Mouse (Mus musculus): Measurements from ENCODE around the gene Plce1. TPM values are rescaled to one million over a fixed set of nuclear protein-coding genes. Genes with fewer than 3 reads are reported as not detected.
A peak's percentile ranks its signal among the peaks of the same experiment; 100 is the strongest.

Gene Plce1
- total RNA-seq (2012; rRNA removed) (not detected in 2 replicates), polyA plus RNA-seq (2012; ENCODE audit: insufficient read depth in 1 of 2, insufficient read length in 2 of 2, low read depth in 1 of 2, low replicate concordance in 2 of 2, missing spikeins in 1 of 2) (not detected)

GRCm38 (mm10) chr19:38480731-38481621 is at the start of gene Plce1:
Gene Plce1, plus strand, starts transcription at chr19:38481109.
- no peak within 1 kb of the TSS for H3K9ac ChIP-seq (ENCODE audit: control insufficient read depth, low read depth, low read length, poor library complexity, severe bottlenecking)
- H3K36me3 ChIP-seq (ENCODE audit: control insufficient read depth in 1 of 2, insufficient read depth in 2 of 2, low read length in 2 of 2): no peaks in the 10 kb centered on the region
- no peaks in the 10 kb centered on the region for H3K27me3 ChIP-seq (ENCODE audit: control insufficient read depth in 1 of 2, insufficient read depth in 2 of 2, low read length in 2 of 2)
- no peak for DNase-seq (ENCODE audit: low read depth, low spot score)
- TF ChIP-seq RCOR1 (IDR thresholded peaks at IDR 0.05; ENCODE audit: low read depth, low read length) (no peak), TCF12 (IDR thresholded peaks at IDR 0.05; ENCODE audit: low read depth, low read length) (no peak), ZMIZ1 (IDR thresholded peaks at IDR 0.05; ENCODE audit: low read depth, low read length) (no peak)
- H3K27ac ChIP-seq (ENCODE audit: control insufficient read depth, low read depth, low read length): no peak within 1 kb of the TSS
- H3K79me2 ChIP-seq (ENCODE audit: control insufficient read depth, insufficient read depth, low read length, poor library complexity): no peaks in the 10 kb centered on the region
- H3K9me3 ChIP-seq (replicated peaks; ENCODE audit: insufficient read depth, low read length): no peaks in the 10 kb centered on the region
- H3K4me1 ChIP-seq (ENCODE audit: control insufficient read depth in 1 of 2, insufficient read depth in 2 of 2, low read length in 2 of 2): no peaks in the 10 kb centered on the region
- H3K4me3 ChIP-seq (ENCODE audit: control insufficient read depth in 1 of 2, insufficient read depth in 1 of 2, low read depth in 2 of 2, low read length in 2 of 2): no peak within 1 kb of the TSS

GRCm38 (mm10) chr19:38431326-38431725 is 49.6 kb upstream of the Plce1 start:
- Histone ChIP-seq H3K4me3 (ENCODE audit: control insufficient read depth in 1 of 2, insufficient read depth in 1 of 2, low read depth in 2 of 2, low read length in 2 of 2) (peak overlapping the region; percentile 42 to 58; a peak in 3 of 4 replicates), H3K27ac (ENCODE audit: control insufficient read depth, low read depth, low read length) (no peak overlapping the region), H3K9me3 (replicated peaks; ENCODE audit: insufficient read depth, low read length) (no peaks in the 10 kb centered on the region), H3K4me1 (ENCODE audit: control insufficient read depth in 1 of 2, insufficient read depth in 2 of 2, low read length in 2 of 2) (peaks cover 0 to 10% of the 10 kb centered on the region in 2 experiments; a peak in 1 of 4 replicates), H3K27me3 (ENCODE audit: control insufficient read depth in 1 of 2, insufficient read depth in 2 of 2, low read length in 2 of 2) (no peaks in the 10 kb centered on the region), H3K36me3 (ENCODE audit: control insufficient read depth in 1 of 2, insufficient read depth in 2 of 2, low read length in 2 of 2) (no peaks in the 10 kb centered on the region; a peak in 2 of 4 replicates), H3K9ac (ENCODE audit: control insufficient read depth, low read depth, low read length, poor library complexity, severe bottlenecking) (peak overlapping the region; percentile 20; the same call in 1 of the 2 replicates), H3K79me2 (ENCODE audit: control insufficient read depth, insufficient read depth, low read length, poor library complexity) (no peaks in the 10 kb centered on the region)
- peak; percentile 67 for DNase-seq (ENCODE audit: low read depth, low spot score)
- TF ChIP-seq SIN3A (IDR thresholded peaks at IDR 0.05; ENCODE audit: low read length) (no peak), RCOR1 (IDR thresholded peaks at IDR 0.05; ENCODE audit: low read depth, low read length) (no peak), HCFC1 (IDR thresholded peaks at IDR 0.05; ENCODE audit: low read depth, low read length) (no peak), ZKSCAN1 (IDR thresholded peaks at IDR 0.05; ENCODE audit: low read depth, low read length) (no peak), RAD21 (IDR thresholded peaks at IDR 0.05; ENCODE audit: low read depth, low read length) (no peak), EP300 (IDR thresholded peaks at IDR 0.05; ENCODE audit: low read depth in 1 of 2, low read length in 2 of 2) (no peak), POLR2AphosphoS5 (IDR thresholded peaks at IDR 0.05; ENCODE audit: borderline replicate concordance, low read depth, low read length) (no peak), NELFE (IDR thresholded peaks at IDR 0.05; ENCODE audit: low read depth, low read length) (no peak), E2F4 (IDR thresholded peaks at IDR 0.05; ENCODE audit: borderline replicate concordance, low read depth, low read length) (no peak), NRF1 (IDR thresholded peaks at IDR 0.05; ENCODE audit: insufficient read depth, low read depth, low read length, poor library complexity, severe bottlenecking) (no peak)
